Mouse (Mus musculus) cerebellum, adult 9-10 months (tissue): ENCODE measurements at regions not wholly inside any gene's neighbourhood (a gene's known extent, or its start where the extent isn't known, plus 50 kb on each side); places are given as distances from the start of the nearest gene placed in this dataset.
"Not testable (repeated sequence)": the region's sequence is repeated elsewhere in the genome, so short reads cannot be mapped to it uniquely, and the experiment has no call there.

Experiments used
- DNase-seq: peaks from one replicate; pipeline ENCODE4 v3.0.0; 2022

DNA sequence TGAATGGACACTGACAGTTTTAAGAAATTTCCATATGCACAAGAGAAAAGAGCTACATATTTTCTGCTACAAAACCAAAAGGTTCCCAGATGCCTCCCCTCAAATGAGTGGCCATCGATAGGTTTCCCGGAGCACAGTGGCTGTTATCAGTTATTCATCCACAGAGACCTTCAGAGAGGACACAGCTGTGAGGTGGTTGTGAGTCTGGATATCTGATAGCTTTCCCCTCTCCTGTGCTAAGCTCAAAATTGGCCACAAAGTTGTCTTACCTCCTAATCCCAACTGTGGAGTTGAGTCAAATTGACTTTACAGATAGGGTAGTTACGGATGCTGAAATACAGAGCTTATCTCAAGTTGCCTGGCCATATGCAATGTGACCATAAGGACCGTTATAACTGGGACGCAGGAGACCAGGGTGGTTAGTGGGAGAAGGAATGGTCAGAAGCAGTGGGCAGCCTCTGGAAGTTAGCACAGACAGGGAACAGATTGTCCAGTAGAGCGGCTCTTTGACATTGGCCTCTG, 93.3 kb upstream of the Zfp706 start:
- no peak for DNase-seq

DNA sequence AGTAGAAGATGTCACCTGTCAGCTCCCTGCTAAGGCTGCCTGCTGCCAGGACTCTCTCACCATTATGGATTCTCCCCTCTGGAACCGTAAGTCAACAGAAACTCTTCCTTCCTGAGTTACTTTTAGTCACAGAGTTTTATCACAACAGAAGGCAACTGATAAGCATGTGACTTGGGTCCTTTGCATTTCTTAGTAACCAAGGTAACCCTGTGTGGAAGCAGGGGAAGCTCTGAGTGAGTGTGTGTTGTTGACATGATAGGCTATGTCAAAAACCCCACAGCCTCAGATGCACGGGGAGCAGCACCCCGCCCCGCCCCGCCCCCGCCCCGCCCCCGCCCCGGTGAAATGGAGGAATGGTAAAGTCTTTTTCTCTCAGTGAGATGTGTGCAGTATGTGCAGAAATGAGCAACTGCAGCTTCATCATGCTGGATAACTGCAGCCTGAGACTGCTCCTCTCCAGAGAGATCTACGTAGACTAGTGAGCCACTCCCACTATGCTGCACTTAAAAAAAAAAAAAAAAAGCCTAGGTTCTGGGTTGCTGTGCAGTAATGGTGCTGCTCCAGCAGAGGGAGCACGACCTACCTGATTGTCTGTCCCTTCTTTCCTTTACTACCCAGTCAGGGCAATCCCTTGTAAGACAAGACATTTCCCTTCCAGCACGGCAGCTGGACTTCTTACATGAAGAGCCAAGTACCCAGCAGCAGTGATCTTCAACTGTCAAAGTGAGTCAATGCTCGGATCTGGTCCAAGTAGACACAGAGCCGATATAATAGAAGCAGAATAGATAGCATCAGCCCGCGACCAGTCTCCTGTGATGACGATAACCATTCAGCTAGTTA, 92.6 kb upstream of the Zfp706 start:
- DNase-seq: peak; percentile 75

DNA sequence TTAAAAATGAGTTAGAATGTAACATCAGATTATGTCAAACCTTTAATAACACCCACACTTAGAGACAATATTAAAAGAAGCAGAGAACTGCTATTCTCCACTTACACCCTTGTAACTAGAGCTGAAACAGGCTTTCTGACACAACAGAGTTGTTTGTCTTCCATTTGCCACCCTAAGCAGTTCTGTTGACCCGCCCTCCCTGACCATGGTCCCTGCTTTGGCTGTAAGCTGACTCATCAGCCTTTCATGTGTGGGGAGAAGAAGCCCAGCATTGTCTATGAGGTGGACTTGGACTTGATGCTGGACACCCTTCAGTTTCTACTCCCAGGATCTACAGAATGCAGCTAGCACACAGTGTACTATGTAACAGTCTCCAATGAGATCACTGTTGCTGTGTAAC, 91.6 kb upstream of the Zfp706 start:
- no peak for DNase-seq

DNA sequence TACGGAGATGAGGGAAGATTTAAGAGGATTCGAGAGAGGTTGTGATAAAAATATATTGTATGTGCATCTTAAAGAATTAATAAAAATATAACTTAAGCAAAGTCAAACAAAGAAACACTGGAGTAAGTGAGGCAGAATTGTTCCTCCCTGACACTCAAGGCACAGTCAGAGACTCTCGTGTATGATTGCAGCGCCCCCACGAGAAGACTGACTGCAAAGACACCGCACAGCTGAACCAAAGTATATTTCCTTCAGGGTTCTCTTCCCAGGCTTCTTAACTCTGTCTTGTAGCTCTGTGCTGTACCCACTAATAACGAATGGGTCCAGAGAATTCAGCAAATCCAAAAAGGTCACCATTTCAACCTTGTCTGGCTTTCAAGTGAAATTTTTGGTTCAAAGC, 89.9 kb upstream of the Zfp706 start:
- DNase-seq: no peak

DNA sequence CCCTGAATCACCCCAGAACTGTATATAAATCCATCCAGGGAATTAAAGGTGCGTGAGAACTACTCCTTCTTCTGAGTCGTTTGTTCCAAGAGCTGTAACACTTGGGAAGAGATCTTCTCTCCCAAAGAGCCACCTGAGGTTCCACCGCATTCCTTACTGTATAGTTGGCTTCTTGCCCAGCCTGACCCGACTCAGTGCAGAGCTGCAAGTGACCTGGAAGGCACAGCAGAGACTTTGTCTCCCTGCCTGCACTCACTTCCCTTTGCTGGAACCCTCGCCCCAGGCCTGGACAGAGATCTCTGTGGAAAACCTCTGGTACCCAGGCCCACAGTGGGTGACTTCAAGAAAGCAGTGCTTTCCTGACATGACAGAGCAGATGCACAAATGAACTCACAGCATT, 83.6 kb upstream of the Zfp706 start:
- DNase-seq: not testable (repeated sequence)

DNA sequence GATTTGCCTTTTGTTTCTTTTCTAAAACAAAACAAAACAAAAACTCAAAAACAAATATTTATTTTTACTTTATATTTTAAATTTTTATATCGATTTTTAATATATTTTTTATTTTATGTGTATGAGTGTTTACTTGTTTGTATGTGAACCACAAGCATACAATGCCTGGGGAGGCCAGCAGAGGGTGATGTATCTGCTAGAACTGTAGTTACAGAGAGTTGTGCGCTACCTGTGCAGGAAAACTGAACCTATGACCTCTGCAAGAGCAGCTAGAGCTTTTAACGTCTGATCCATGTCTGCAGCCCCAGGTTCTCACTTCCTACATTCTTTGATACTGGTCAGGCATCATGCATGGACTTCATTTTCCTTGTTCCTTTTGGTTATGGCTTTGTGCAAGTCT, 76.2 kb upstream of the Zfp706 start:
- no peak for DNase-seq

DNA sequence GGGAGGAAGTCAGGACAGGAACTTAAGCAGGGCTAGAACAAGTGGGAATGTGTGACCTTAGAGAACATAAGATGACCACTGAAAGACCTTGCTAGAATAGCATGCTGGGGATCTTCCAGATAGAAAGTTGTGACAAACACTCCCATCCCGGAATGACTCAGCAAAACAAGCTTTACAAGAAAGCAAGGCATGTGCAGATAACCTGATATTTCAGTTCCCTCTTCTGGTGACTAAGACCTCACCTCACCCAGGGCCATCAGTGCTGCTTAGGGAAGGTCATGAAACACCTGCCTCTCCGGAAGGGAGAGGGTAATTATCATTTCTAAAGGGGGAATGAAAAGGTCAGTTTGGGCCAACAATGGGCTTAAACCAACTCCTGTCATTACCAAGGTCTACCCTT, 74.3 kb upstream of the Zfp706 start:
- no peak for DNase-seq

DNA sequence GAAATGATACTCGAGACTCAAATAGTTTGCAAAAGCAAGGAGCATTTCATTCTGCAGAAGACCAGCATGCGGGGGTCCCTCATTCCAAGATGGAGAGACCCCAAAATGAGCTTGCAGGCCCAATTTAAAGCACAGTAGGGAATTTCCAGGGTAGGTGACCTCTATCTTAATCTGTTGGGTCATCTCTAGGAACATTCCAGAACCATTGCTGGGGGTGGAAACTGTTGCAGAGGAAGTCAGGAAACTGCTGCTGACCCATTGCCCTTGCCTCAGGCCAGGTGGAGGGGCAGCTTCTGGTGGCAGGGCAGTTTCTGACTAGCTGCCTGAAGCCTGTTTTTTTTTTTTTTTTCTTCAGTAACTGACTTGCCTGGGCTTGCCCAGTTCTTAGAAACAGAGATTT, 73.4 kb upstream of the Zfp706 start:
- DNase-seq: no peak

DNA sequence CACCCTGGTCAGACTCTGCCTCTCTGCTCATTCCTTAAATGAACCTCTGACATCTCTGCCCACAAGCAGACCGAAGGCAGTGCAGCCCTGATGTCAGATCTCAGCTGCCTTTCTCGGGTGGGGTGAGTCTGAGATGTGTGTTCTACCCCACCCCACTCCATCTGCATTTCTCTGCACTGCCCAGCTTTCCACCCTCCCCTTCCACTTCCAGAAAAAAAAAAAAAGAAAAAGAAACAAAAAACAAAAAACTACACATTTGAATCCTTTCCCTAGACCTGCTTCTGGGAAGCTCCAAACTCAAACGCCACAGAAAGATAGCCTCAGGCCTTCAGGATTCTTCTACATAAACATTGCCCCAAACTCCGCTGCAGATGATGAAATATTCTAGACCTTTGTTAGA, 72.8 kb upstream of the Zfp706 start:
- no peak for DNase-seq

DNA sequence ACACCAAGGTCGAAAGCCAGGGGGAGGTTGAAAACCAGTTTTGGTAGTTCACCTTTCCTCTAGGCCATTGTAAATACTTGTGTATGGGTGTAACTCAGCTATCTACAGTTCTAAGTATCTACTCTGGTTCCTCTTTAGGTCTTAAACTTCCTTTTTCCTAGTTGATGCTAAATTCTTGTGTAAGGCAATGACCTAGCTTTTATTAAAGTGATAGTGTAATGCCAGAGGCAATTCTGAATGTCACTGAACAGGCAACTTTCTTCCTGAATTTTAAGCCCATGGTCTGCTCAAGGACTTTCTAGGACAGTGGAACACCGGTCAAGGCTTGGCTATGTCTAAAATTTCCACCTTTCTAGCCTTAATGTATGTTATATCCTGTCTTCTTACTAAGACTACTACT, 66.6 kb upstream of the Zfp706 start:
- DNase-seq: not testable (repeated sequence)

DNA sequence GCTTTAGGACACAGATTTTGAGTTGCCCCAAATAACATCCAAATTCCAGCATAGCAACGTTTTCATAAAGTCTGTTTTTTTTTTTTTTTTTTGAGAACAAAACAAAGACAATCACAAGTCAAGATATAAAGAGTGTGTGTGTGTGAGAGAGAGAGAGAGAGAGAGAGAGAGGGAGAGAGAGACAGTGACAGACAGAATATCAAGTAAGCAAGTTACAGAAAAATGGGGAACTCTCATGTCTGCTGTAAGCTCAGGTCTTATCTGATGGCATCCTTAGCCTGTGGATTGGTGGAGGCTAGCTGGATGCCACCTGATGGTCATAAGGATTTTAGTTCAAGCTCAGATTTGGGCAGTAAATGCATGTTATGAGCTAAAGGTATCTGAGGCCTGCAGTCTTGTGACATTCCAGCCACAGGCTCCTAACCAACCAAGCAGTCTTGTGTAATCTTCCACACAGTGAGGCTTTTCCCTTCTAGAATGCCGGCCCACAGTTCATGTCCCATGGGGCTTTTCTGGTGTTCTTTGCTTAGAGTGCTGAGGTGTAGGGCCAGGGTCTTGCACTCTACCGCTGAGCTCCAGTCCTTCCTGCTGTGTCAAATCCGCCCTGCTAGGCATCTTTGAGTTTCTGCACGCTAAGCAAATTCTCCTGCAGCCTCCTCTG, 64.8 kb upstream of the Zfp706 start:
- no peak for DNase-seq

DNA sequence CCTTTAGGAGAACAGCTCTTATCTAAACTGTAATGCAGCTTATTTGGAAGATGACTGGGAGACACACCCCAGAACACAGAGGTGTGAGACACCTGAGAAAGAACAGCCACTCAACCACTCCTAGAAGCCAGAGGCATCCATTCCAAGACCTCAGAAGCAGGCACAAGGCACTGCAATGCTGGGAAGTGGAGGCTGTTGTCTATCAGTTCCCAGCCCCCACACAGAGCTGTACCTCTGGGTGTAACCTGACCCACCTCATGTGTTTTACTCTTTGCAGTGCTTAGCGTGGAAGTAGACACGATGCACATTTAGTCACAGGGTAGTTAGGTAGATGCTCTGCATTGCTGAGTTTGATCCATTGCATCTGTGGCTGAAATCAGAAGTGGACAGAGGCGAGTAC, 62.6 kb upstream of the Zfp706 start:
- no peak for DNase-seq

DNA sequence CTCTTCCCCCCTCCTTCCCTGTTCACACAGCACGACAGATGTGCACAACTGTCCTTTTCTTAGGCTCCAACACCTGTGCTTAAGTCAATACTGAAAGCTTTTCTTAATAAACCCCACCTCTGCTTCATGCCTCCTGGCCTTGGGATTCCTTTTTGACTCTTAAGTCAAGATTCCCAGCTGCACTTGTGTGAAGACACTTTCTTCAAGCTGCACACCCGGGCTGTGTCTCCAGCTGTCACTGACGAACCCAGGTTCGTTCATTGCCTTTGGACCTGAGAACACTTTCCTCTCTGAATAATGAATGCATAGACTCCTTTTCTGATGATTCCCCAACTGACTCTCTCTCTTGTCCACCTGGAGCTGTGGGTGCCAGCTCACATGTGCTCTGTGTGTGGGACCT, 59.8 kb upstream of the Zfp706 start:
- DNase-seq: no peak

DNA sequence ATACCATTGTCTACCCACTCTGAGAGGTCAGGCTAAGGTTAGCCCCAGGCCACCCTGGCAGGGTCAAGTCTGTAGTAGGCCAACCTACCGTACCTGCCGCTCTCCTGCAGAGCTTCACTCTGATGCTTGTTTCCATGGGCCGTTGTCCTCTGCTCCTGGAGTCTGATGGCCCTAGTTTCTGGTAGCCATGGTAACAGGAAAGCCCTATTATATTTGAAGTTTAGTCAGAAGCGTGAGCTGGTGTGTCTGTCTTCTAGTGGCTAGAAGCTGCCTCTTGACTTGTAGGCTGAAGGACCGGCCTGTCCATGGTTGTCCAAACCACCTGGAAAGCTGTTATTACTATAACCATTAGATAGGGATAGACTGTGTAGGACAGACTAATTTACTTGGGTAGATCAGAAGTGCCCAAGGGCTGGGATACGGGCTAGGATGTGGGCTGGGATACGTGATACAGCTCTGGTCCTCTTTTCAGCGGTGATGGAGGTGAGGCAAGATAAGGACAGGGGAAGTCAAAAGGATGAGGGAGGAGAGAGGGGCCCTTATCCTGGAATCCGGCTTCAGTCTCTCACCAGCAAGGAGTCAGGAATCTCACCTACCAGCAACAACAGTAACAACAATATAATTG, 58.5 kb upstream of the Zfp706 start:
- no peak for DNase-seq

DNA sequence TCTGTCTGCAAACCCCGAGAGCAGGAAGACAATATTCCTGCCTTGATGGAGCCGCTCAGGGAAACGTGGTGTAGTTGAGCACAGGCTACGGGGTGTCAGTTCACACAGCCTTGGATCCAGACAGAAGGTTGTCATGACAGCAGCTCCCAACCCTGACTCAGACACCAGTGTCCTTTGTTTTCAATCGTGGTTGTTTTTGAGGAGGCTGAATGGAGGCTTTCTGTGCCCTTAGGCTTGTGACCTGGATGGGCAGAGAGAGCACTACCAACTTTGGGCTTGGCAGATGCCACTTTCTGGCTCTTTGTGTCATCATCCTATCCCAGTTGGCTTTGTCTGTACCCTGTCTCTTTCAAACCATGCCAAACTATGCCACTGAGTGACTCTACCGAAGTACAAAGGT, 57.8 kb upstream of the Zfp706 start:
- peak; percentile 24 for DNase-seq

DNA sequence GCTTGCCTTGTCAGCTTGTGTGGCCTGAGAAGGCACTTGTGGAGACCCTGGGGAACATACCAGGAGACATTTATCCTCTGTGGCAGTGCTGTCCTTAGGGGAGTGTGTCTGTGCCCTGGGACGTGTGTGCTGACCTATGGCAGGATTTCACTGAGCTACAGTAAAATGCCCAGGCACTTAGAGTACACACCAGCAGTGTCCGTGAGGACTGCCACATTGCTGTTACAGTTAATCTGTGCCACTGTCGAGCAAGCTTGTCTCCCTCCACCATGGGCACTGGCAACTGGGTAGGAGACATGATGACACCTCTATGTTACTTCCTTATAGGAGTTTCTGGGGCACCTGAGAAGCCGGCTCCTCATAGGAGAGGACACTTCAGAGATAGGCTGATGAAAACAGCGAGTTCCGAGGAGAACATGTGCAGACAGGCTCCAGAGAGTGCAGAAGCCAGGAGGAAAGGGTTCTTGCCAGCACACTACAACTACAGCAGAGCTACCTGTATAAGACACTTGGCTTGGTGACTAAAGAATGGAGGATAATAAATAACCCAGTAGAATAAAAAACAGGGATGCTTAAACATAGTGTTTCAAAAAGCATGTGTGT, 56.3 kb upstream of the Zfp706 start:
- DNase-seq: no peak

DNA sequence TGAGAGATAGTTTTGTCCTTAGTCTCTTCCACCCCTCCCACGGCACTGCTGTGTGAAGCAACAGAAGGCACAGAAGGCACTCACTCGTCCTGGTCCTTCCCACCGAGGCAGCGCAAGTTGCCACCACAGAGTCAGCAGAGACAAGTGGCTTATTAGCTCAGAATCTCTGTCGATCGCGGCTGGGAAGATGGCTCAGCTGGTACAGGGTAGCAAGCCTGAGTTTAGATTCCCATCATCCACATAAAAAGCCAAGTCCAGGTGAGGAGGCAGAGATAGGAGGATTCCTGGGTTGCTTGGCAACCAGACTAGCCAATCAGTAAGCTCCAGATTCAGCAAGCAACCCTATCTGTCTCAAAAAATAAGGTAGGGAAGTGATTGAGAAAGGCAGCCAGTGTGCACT, 55.0 kb upstream of the Zfp706 start:
- no peak for DNase-seq

DNA sequence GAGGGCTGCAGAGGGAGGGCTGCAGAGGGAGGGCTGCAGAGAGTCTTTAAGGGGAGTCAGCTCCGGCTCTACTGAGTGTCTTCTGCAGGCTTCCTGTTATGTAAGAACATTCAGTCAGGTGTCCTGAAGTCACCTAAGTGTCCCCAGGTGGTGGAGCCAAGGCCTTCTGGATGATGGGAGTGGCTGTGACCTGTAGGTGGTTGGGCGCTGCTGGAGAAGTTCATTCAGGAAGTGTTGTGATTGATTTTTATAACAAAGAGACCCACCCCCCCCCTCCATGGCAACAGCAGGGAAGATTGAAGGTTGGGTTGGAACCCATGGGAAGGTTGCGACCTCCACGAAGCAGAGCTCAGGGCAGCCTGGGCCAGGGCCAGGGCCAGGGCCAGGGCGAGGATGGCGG, 53.9 kb upstream of the Zfp706 start:
- no peak for DNase-seq

DNA sequence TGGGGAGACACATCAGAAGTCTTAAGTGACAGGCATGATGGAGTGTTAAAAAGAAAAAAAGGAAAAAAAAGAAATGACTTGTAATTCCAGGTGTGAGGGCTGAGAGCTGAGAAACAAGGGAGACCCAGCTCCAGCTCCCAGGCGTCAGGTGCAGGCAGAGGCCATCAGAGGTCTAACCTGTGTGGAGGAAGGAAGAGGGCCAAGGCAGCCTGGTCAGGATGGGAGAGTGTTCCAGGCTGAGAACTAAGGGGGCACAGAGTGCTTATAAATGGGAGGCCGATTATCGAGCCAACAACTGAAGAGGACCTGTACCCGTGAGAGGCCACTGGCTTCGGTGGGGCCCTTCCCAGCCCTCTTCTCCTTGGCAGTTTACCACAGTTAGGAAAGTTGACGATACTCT, 53.3 kb upstream of the Zfp706 start:
- DNase-seq: no peak
